Mouse (Mus musculus): ENCODE measurements at regions not wholly inside any gene's neighbourhood (a gene's known extent, or its start where the extent isn't known, plus 50 kb on each side); places are given as distances from the start of the nearest gene placed in this dataset.
A peak's percentile ranks its signal among the peaks of the same experiment; 100 is the strongest.

- 94% methylated on average over 8 of the region's 8 CpGs for WGBS
- Histone ChIP-seq H3K9ac (no peak overlapping the region), H3K27ac (no peak overlapping the region), H3K4me2 (no peak overlapping the region), H3K4me1 (no peaks in the 10 kb centered on the region; the same call in 1 of the 2 replicates), H3K27me3 (no peaks in the 10 kb centered on the region), H3K9me3 (no peaks in the 10 kb centered on the region), H3K36me3 (replicated peaks) (no peaks in the 10 kb centered on the region), H3K4me3 (replicated peaks) (no peak overlapping the region)
- ATAC-seq (ENCODE audit: low FRiP score): no peak
These were observed 154.6 kb upstream of the Mrps10 start for GRCm38 (mm10) chr17:47214111-47214510.

- H3K27me3 ChIP-seq: no peaks in the 10 kb centered on the region
- H3K9me3 ChIP-seq: no peaks in the 10 kb centered on the region
- no peak overlapping the region for H3K4me2 ChIP-seq
- H3K4me3 ChIP-seq (replicated peaks): no peak overlapping the region
- ATAC-seq (ENCODE audit: low FRiP score): no peak
- 0 out of 2 replicates have a peak, but pooled peaks cover 4% of the 10 kb centered on the region for H3K36me3 ChIP-seq (replicated peaks)
- no peaks in the 10 kb centered on the region; the same call in 1 of the 2 replicates for H3K4me1 ChIP-seq
- H3K9ac ChIP-seq: no peak overlapping the region
- 84% methylated on average over 22 of the region's 22 CpGs for WGBS
- H3K27ac ChIP-seq: no peak overlapping the region
These were observed 158.1 kb upstream of the Mrps10 start for GRCm38 (mm10) chr17:47210441-47211196.

DNA sequence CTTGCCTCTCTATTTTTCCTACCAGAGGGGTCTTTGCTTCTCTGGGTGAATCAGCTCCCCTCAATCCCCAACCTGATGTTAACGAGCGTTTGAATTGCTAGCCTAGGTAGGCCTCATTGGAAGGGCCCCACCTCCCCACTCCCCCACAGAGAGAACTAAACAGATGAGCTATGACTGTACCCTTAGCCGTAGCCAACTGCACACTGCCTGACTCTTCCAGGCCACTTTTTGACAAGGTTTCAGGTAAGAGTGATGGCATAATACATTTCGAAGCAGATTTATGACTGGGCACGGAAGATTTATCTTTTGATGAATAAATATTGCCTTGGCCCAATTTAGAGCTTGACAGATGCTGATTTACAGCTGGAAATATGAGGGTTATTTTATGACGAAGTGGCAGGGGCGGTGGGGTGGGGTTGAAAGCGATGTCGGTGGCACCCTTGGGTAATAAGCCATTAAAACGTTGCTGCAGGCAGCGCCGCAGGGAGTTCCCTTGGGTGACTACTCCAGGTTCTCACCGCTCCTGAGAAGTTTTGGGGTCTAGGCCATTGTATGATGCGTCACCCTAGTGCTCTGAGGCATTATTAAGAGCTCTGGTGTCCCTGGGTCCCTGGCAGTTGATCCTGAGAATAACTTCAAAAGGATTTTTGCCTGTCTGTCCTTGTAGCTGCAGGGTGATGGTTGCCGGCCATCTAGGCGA lies 159.7 kb upstream of the Mrps10 start:
- no peak overlapping the region for H3K27ac ChIP-seq
- ATAC-seq (ENCODE audit: low FRiP score): no peak
- no peaks in the 10 kb centered on the region for H3K27me3 ChIP-seq
- 0 out of 2 replicates have a peak, but pooled peaks cover 4% of the 10 kb centered on the region for H3K36me3 ChIP-seq (replicated peaks)
- no peak overlapping the region for H3K4me3 ChIP-seq (replicated peaks)
- no peak overlapping the region for H3K9ac ChIP-seq
- H3K9me3 ChIP-seq: no peaks in the 10 kb centered on the region
- no peaks in the 10 kb centered on the region; the same call in none of the 2 replicates for H3K4me1 ChIP-seq
- 92% methylated on average over 16 of the region's 16 CpGs for WGBS
- no peak overlapping the region for H3K4me2 ChIP-seq

- H3K4me3 ChIP-seq (replicated peaks): no peak overlapping the region
- H3K9me3 ChIP-seq: no peaks in the 10 kb centered on the region
- H3K9ac ChIP-seq: no peak overlapping the region
- 0 out of 2 replicates have a peak, but pooled peaks cover 4% of the 10 kb centered on the region for H3K36me3 ChIP-seq (replicated peaks)
- peaks cover 3% of the 10 kb centered on the region for H3K4me1 ChIP-seq
- H3K27ac ChIP-seq: no peak overlapping the region
- ATAC-seq (ENCODE audit: low FRiP score): no peak
- no peak overlapping the region for H3K4me2 ChIP-seq
- WGBS: 95% methylated on average over 4 of the region's 4 CpGs
- no peaks in the 10 kb centered on the region for H3K27me3 ChIP-seq
These were observed 161.2 kb upstream of the Mrps10 start for GRCm38 (mm10) chr17:47207471-47207870.

- Histone ChIP-seq H3K9me3 (no peaks in the 10 kb centered on the region), H3K36me3 (replicated peaks) (0 out of 2 replicates have a peak, but pooled peaks cover 4% of the 10 kb centered on the region), H3K9ac (no peak overlapping the region), H3K4me2 (no peak overlapping the region), H3K4me1 (peaks cover 3% of the 10 kb centered on the region), H3K27me3 (no peaks in the 10 kb centered on the region), H3K27ac (no peak overlapping the region), H3K4me3 (replicated peaks) (no peak overlapping the region)
- ATAC-seq (ENCODE audit: low FRiP score): no peak
- WGBS: 81% methylated on average over 7 of the region's 7 CpGs
These were observed 164.1 kb upstream of the Mrps10 start for GRCm38 (mm10) chr17:47204470-47205162.

DNA sequence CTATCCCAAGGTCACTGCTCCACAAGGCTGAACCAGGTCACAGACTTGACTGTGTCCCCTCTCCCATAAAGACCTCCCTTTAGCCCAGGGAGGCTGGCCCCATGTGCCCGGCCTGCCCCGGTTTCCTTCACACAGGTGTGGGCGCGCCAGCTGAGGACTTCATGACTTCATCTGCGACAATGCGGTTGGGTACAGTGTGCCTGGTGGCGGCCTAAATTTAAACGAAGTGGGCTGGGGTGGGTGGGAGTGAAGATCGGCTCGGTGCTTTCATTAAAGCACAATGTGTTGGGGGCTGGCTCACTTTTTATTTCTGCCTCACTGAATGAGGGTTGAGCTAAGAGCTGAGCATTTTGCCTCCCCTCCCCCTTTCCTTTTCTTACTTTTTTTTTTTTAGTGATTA lies 169.5 kb upstream of the Mrps10 start:
- H3K9ac ChIP-seq: no peak overlapping the region
- ATAC-seq (ENCODE audit: low FRiP score): 0 out of 2 replicates have a peak, but pooled peaks have one; percentile 48

GRCm38 (mm10) chr17:47197957-47198356 lies 170.7 kb upstream of the Mrps10 start:
- Histone ChIP-seq H3K27me3 (no peaks in the 10 kb centered on the region), H3K9me3 (0 out of 2 replicates have a peak, but pooled peaks cover 4% of the 10 kb centered on the region), H3K4me2 (no peak overlapping the region), H3K9ac (no peak overlapping the region), H3K4me3 (replicated peaks) (no peak overlapping the region), H3K4me1 (peaks cover 32% of the 10 kb centered on the region), H3K36me3 (replicated peaks) (peaks cover 13% of the 10 kb centered on the region), H3K27ac (no peak overlapping the region)
- WGBS: 58% methylated on average over 7 of the region's 7 CpGs
- no peak for ATAC-seq (ENCODE audit: low FRiP score)

More for the DNA sequence above, 169.5 kb upstream of the Mrps10 start:
- H3K4me1 ChIP-seq: peaks cover 35% of the 10 kb centered on the region
- H3K4me2 ChIP-seq: no peak overlapping the region
- H3K36me3 ChIP-seq (replicated peaks): peaks cover under 1% of the 10 kb centered on the region; the same call in 1 of the 2 replicates
- H3K4me3 ChIP-seq (replicated peaks): no peak overlapping the region
- WGBS: 50% methylated on average over 10 of the region's 10 CpGs
- no peak overlapping the region for H3K27ac ChIP-seq
- H3K27me3 ChIP-seq: no peaks in the 10 kb centered on the region
- H3K9me3 ChIP-seq: 0 out of 2 replicates have a peak, but pooled peaks cover 4% of the 10 kb centered on the region

- H3K36me3 ChIP-seq (replicated peaks): peaks cover 15% of the 10 kb centered on the region
- H3K4me1 ChIP-seq: peaks cover 32% of the 10 kb centered on the region
- no peak overlapping the region for H3K27ac ChIP-seq
- H3K9me3 ChIP-seq: 0 out of 2 replicates have a peak, but pooled peaks cover 4% of the 10 kb centered on the region
- H3K4me2 ChIP-seq: no peak overlapping the region
- H3K9ac ChIP-seq: no peak overlapping the region
- no peak overlapping the region for H3K4me3 ChIP-seq (replicated peaks)
- WGBS: 68% methylated on average over 6 of the region's 6 CpGs
- ATAC-seq (ENCODE audit: low FRiP score): no peak
- no peaks in the 10 kb centered on the region for H3K27me3 ChIP-seq
These were observed 171.7 kb upstream of the Mrps10 start for GRCm38 (mm10) chr17:47196992-47197391.

- 78% methylated on average over 7 of the region's 7 CpGs for WGBS
- no peak for ATAC-seq (ENCODE audit: low FRiP score)
- H3K9me3 ChIP-seq: 0 out of 2 replicates have a peak, but pooled peaks cover 4% of the 10 kb centered on the region
- no peak overlapping the region for H3K4me3 ChIP-seq (replicated peaks)
- H3K27me3 ChIP-seq: no peaks in the 10 kb centered on the region
- peaks cover 15% of the 10 kb centered on the region for H3K36me3 ChIP-seq (replicated peaks)
- H3K4me1 ChIP-seq: peaks cover 32% of the 10 kb centered on the region
- H3K27ac ChIP-seq: no peak overlapping the region
- no peak overlapping the region for H3K4me2 ChIP-seq
- H3K9ac ChIP-seq: no peak overlapping the region
These were observed 172.7 kb upstream of the Mrps10 start for GRCm38 (mm10) chr17:47195981-47196380.

- Histone ChIP-seq H3K9ac (no peak overlapping the region), H3K36me3 (replicated peaks) (peaks cover 15% of the 10 kb centered on the region), H3K27ac (no peak overlapping the region), H3K4me2 (no peak overlapping the region), H3K9me3 (0 out of 2 replicates have a peak, but pooled peaks cover 4% of the 10 kb centered on the region), H3K27me3 (no peaks in the 10 kb centered on the region), H3K4me3 (replicated peaks) (no peak overlapping the region), H3K4me1 (peaks cover 46% of the 10 kb centered on the region)
- ATAC-seq (ENCODE audit: low FRiP score): no peak
- 92% methylated on average over 14 of the region's 14 CpGs for WGBS
These were observed 174.1 kb upstream of the Mrps10 start for GRCm38 (mm10) chr17:47194463-47195012.

DNA sequence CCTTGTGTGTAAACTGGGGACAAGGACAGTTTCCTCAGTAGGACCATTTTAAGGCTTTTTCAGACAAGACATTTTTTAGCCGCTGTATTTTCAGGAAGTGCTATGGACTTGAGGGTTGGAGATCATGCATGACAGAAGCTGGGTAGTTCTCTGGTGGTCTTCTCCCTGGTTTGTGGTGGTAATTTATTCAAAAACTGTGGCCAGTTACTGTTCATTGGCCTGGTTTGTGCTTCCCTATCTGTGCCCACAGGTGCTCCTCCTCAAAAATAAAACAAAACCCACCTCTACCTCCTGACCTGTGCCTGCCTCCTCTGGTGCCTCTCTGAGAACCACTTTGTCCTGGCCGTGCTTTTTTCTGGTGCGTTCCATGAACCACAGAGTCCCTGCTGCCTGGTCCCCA lies 177.3 kb upstream of the Mrps10 start:
- Histone ChIP-seq H3K27me3 (no peaks in the 10 kb centered on the region), H3K9me3 (0 out of 2 replicates have a peak, but pooled peaks cover 4% of the 10 kb centered on the region), H3K36me3 (replicated peaks) (peaks cover 15% of the 10 kb centered on the region), H3K27ac (no peak overlapping the region), H3K4me3 (replicated peaks) (no peak overlapping the region), H3K4me1 (peaks cover 20% of the 10 kb centered on the region), H3K9ac (no peak overlapping the region), H3K4me2 (no peak overlapping the region)
- no peak for ATAC-seq (ENCODE audit: low FRiP score)
- WGBS: 90% methylated on average over 3 of the region's 3 CpGs

DNA sequence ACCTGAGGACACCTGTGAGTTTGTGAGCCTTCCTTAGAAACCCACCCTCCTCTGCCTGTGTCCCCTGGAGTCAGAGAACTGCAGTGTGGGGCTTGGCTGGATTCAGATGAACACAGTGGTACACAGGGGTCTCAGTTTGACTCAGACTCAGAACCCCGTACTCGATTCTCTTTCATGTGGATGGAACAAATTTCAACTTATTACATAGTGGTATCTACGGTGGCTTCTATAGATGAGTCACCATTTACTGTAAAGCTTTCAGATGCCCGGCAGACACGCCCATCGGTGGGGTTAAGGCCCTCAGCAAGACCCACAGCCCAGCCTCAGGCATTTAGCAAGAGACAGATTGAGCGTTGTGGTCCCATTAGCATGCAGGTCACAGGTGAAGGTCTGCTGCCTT lies 178.9 kb upstream of the Mrps10 start:
- Histone ChIP-seq H3K27ac (no peak overlapping the region), H3K9ac (no peak overlapping the region), H3K36me3 (replicated peaks) (peaks cover 15% of the 10 kb centered on the region), H3K9me3 (0 out of 2 replicates have a peak, but pooled peaks cover 3% of the 10 kb centered on the region), H3K4me2 (no peak overlapping the region), H3K4me1 (peaks cover 17% of the 10 kb centered on the region), H3K27me3 (no peaks in the 10 kb centered on the region), H3K4me3 (replicated peaks) (no peak overlapping the region)
- WGBS: 81% methylated on average over 7 of the region's 7 CpGs
- no peak for ATAC-seq (ENCODE audit: low FRiP score)
